Mouse (Mus musculus): Measurements from ENCODE around the gene Vmn1r89.

Gene Vmn1r89

GRCm38 (mm10) chr7:13212720-13213119, at the start of gene Vmn1r89:
Gene Vmn1r89, plus strand, starts transcription at chr7:13213020.
- no peak for DNase-seq

- no peak for DNase-seq
Measured at GRCm38 (mm10) chr7:13260746-13261700, 48.2 kb downstream of the Vmn1r89 start.

GRCm38 (mm10) chr7:13263851-13264250, 51.0 kb downstream of the Vmn1r89 start:
- no peak for DNase-seq

- no peak for DNase-seq
Measured at GRCm38 (mm10) chr7:13264396-13264795, 51.6 kb downstream of the Vmn1r89 start.

- no peak for DNase-seq
Measured at GRCm38 (mm10) chr7:13268749-13269260, 56.0 kb downstream of the Vmn1r89 start.

- no peak for DNase-seq
Measured at GRCm38 (mm10) chr7:13269394-13269793, 56.6 kb downstream of the Vmn1r89 start.

Measured in kidney, adult 8-10 months (tissue).